Mouse (Mus musculus): Measurements from ENCODE around the gene Gtpbp8. TPM values are rescaled to one million over a fixed set of nuclear protein-coding genes. Genes with fewer than 3 reads are reported as not detected.

The Gtpbp8 gene
- polyA plus RNA-seq, 1 experiment from 2014 or later = 28.9 TPM

DNA sequence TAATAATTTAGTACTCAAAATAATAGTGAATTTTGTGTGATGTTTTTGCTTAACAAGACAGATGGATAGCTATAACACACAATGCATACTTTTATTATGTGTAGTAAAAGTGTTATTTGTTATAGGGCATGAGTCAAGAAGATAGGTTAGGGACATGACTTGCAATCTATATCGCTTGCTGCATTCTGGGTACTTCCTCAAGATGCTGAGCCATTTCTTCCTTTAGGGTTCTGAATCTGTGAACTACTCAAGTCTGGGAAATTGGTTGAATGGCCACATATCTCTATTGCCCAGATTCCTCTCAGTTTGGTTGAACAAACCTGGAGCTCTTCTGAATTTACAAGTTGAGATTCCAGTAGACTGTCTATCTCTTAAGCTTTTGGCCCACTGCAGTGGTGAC, 53.6 kb downstream of the Gtpbp8 start:
- H3K36me3 ChIP-seq (ENCODE audit: insufficient read depth, low read length) = no peaks in the 10 kb centered on the region
- H3K4me1 ChIP-seq (ENCODE audit: insufficient read depth, low read length) = peaks cover 30% of the 10 kb centered on the region
- H3K4me3 ChIP-seq (ENCODE audit: low read length) = no peak overlapping the region
- H3K9me3 ChIP-seq (ENCODE audit: low read length) = no peaks in the 10 kb centered on the region
- no peak for ATAC-seq (ENCODE audit: low FRiP score, low TSS enrichment)
- WGBS = 90% methylated on average over 1 of the region's 1 CpGs
- no peak overlapping the region for H3K27ac ChIP-seq (ENCODE audit: low read length)
- no peak overlapping the region for H3K9ac ChIP-seq (replicated peaks; ENCODE audit: low read length)
- H3K4me2 ChIP-seq (replicated peaks; ENCODE audit: low read depth, low read length) = no peak overlapping the region
- H3K27me3 ChIP-seq (ENCODE audit: insufficient read depth, low read length) = no peaks in the 10 kb centered on the region

DNA sequence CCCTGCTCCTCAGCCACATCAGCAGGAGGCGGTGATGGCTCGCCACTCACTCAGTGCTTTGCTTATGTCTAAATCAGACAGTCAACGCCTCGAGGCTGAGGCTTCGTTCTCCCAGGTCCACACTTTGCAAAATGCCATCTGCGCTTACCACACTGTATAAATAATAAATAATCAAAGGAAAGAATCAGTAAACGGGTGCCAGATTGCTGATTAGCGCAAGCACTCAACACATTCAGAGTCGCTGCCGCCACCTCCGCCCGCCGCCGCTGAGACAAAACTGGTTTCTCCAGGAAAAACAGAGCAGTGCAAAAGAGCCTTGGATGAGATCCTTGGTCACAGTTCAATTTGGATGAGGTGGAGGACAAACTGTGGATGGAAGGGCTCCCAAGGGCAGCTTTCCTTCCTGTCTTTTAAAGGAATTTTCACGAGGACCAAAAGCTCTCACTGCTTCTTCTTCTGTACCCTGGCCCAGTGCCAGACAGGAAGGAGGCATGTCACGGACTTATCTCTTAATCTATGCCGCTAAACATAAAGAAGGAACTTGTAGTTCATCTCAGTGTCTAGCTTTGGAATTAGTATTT, 54.5 kb downstream of the Gtpbp8 start:
- ATAC-seq (ENCODE audit: low FRiP score, low TSS enrichment) = no peak
- Histone ChIP-seq H3K4me1 (ENCODE audit: insufficient read depth, low read length) (peaks cover 37% of the 10 kb centered on the region), H3K9me3 (ENCODE audit: low read length) (no peaks in the 10 kb centered on the region), H3K9ac (replicated peaks; ENCODE audit: low read length) (no peak overlapping the region), H3K36me3 (ENCODE audit: insufficient read depth, low read length) (no peaks in the 10 kb centered on the region), H3K27ac (ENCODE audit: low read length) (peak overlapping the region; percentile 62), H3K27me3 (ENCODE audit: insufficient read depth, low read length) (no peaks in the 10 kb centered on the region), H3K4me2 (replicated peaks; ENCODE audit: low read depth, low read length) (no peak overlapping the region), H3K4me3 (ENCODE audit: low read length) (no peak overlapping the region)
- 64% methylated on average over 17 of the region's 17 CpGs for WGBS

DNA sequence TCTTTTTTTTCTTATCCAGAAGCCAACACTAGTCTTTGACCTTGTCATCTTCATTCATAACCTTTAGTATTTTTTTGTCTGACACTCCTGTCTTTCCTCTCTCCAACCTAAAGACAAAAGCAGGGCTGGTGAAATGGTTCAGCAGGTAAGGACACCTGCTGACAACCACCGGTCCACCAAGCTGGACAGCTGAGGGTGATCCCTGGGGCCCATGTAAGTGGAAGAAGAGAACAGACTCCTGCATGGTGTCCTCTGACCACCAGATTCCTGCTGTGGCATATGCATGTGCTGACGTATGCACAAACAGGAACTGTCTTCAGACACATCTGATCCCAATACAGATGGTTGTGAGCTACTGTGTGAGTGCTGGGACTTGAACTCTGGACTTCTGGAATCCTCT, 55.1 kb downstream of the Gtpbp8 start:
- WGBS = 79% methylated on average over 2 of the region's 2 CpGs
- H3K9me3 ChIP-seq (ENCODE audit: low read length) = no peaks in the 10 kb centered on the region
- no peaks in the 10 kb centered on the region for H3K36me3 ChIP-seq (ENCODE audit: insufficient read depth, low read length)
- peaks cover 33% of the 10 kb centered on the region for H3K4me1 ChIP-seq (ENCODE audit: insufficient read depth, low read length)
- H3K27me3 ChIP-seq (ENCODE audit: insufficient read depth, low read length) = no peaks in the 10 kb centered on the region
- no peak overlapping the region for H3K9ac ChIP-seq (replicated peaks; ENCODE audit: low read length)
- H3K4me2 ChIP-seq (replicated peaks; ENCODE audit: low read depth, low read length) = no peak overlapping the region
- no peak overlapping the region for H3K4me3 ChIP-seq (ENCODE audit: low read length)
- ATAC-seq (ENCODE audit: low FRiP score, low TSS enrichment) = no peak
- peak overlapping the region; percentile 62; the same call in 1 of the 2 replicates for H3K27ac ChIP-seq (ENCODE audit: low read length)

DNA sequence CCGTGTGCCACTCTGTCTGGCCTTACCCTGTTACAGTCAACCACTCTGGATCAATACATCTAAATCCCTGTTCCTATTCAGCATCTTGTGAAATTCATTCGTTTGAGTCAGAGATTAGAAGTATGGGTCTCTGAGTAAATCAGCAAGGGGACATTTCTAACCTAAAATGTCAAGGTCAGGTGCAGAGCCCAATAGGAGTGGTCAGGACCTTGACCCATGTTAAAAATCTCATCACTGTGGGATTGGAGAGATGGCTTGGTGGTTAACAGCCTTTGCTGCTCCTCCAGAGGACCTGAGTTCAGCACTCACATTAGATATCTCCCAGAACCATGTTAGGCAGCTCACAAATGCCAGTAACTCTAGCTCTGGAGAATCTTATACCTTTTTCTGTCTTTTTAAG, 55.7 kb downstream of the Gtpbp8 start:
- Histone ChIP-seq H3K4me2 (replicated peaks; ENCODE audit: low read depth, low read length) (no peak overlapping the region), H3K9ac (replicated peaks; ENCODE audit: low read length) (no peak overlapping the region), H3K4me1 (ENCODE audit: insufficient read depth, low read length) (peaks cover 33% of the 10 kb centered on the region), H3K27me3 (ENCODE audit: insufficient read depth, low read length) (no peaks in the 10 kb centered on the region), H3K4me3 (ENCODE audit: low read length) (no peak overlapping the region), H3K36me3 (ENCODE audit: insufficient read depth, low read length) (no peaks in the 10 kb centered on the region), H3K9me3 (ENCODE audit: low read length) (no peaks in the 10 kb centered on the region), H3K27ac (ENCODE audit: low read length) (no peak overlapping the region)
- WGBS = 82% methylated on average over 2 of the region's 2 CpGs
- ATAC-seq (ENCODE audit: low FRiP score, low TSS enrichment) = no peak

DNA sequence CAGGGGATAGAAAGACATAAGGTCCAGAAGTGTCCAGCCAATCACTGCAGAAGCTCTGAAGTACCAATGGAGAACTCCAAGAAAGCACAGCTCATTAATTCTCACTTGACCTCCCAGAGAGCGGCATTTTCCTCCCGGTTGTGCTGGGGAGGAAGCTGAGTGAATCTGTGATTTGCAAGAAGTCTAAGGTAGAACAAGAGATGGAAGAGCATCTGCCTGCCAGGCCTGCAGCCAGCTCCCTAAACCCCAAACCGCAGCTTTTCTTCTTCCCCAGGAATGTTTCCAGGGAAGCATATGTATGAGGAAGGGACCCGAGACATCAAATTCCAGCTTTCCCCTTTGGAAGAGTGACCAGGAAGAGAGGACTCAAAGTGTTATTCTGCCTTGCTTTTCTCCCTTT, 57.7 kb downstream of the Gtpbp8 start:
- Histone ChIP-seq H3K4me3 (ENCODE audit: low read length) (peak overlapping the region; percentile 15; the same call in 1 of the 2 replicates), H3K36me3 (ENCODE audit: insufficient read depth, low read length) (no peaks in the 10 kb centered on the region), H3K4me1 (ENCODE audit: insufficient read depth, low read length) (peaks cover 41% of the 10 kb centered on the region), H3K9me3 (ENCODE audit: low read length) (no peaks in the 10 kb centered on the region), H3K9ac (replicated peaks; ENCODE audit: low read length) (peak overlapping the region; percentile 50), H3K27ac (ENCODE audit: low read length) (peak overlapping the region; percentile 84), H3K27me3 (ENCODE audit: insufficient read depth, low read length) (no peaks in the 10 kb centered on the region), H3K4me2 (replicated peaks; ENCODE audit: low read depth, low read length) (peak overlapping the region; percentile 43)
- WGBS = 7% methylated on average over 4 of the region's 4 CpGs
- peak; percentile 43; the same call in 1 of the 2 replicates for ATAC-seq (ENCODE audit: low FRiP score, low TSS enrichment)

DNA sequence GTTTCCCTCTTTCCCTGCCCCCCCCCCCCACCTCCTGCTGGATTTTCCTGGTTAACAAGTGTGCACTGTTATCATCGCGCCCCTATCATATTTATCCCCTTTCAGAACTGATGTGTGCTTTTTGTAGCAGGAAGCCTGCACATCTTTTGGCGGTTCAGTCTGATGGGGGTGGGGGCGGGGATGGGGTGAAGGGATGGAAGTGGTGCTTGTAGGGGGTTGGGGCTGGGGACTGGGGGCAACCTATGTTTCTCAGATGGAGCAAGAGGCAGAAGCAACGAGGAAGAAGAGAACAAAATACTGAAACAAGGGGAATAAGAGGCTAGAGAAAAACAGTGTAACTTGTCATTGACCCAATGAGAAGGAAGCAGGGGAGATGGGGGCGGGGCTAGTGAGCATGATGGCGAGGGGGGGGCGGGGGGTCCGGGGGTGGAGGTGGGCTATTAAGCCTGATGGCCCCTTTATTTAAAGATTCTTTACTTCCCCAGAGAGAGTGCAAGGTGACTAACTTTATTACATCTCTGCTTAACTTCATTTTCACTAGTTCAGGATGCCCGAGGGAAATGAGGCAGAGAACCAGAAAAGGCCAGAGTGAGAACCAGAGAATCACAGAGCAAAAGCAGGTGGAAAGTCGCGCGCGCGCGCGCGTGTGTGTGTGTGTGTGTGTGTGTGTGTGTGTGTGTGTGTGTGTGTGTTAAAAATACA, 58.3 kb downstream of the Gtpbp8 start:
- Histone ChIP-seq H3K4me2 (replicated peaks; ENCODE audit: low read depth, low read length) (peak overlapping the region; percentile 43), H3K9ac (replicated peaks; ENCODE audit: low read length) (peak overlapping the region; percentile 17), H3K27me3 (ENCODE audit: insufficient read depth, low read length) (no peaks in the 10 kb centered on the region), H3K27ac (ENCODE audit: low read length) (peak overlapping the region; percentile 84), H3K9me3 (ENCODE audit: low read length) (no peaks in the 10 kb centered on the region), H3K36me3 (ENCODE audit: insufficient read depth, low read length) (no peaks in the 10 kb centered on the region), H3K4me3 (ENCODE audit: low read length) (peak overlapping the region; percentile 15), H3K4me1 (ENCODE audit: insufficient read depth, low read length) (peaks cover 41% of the 10 kb centered on the region)
- ATAC-seq (ENCODE audit: low FRiP score, low TSS enrichment) = peak; percentile 30; the same call in 1 of the 2 replicates
- 4% methylated on average over 18 of the region's 18 CpGs for WGBS

DNA sequence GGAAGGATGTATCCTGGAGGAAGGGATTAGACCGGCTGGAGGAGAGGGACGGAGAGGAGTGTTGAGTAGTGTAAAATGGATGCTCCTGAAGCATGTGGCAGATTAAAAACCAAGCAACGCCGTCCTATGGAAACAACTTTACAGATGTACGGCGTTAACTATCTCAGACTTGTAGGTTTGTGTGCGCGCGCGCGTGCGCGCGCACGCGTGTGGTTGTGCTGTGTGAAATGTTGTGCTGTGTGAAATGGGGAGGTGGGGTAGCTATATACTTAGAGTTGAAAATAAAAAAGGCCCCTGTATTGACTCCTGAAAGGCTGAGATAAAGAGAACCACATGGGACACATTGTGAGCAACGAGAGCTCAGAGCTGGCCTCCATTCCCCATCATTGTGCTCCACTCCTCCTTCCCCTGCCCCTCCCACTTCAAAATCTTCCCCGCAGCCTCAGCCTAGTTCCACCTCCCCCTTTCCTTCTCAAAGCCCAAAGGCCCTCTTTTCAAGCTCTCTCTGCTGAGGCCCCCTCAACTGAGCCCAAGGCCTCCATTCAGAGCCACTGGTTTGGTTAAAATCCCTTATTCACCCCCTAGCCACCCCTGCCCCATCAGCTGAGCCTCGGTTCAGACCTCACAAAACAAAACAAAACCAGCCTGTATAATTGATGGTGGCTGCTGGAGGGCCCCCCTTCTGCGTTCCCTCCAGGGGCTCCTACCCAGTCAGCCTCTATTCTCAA, 59.0 kb downstream of the Gtpbp8 start:
- WGBS = 54% methylated on average over 20 of the region's 20 CpGs
- no peaks in the 10 kb centered on the region for H3K27me3 ChIP-seq (ENCODE audit: insufficient read depth, low read length)
- peaks cover 6% of the 10 kb centered on the region for H3K9me3 ChIP-seq (ENCODE audit: low read length)
- H3K4me1 ChIP-seq (ENCODE audit: insufficient read depth, low read length) = peaks cover 41% of the 10 kb centered on the region
- ATAC-seq (ENCODE audit: low FRiP score, low TSS enrichment) = 0 out of 2 replicates have a peak, but pooled peaks have one; percentile 42
- peak overlapping the region; percentile 43 for H3K4me2 ChIP-seq (replicated peaks; ENCODE audit: low read depth, low read length)
- 0 out of 2 replicates have a peak, but pooled peaks cover 2% of the 10 kb centered on the region for H3K36me3 ChIP-seq (ENCODE audit: insufficient read depth, low read length)
- H3K9ac ChIP-seq (replicated peaks; ENCODE audit: low read length) = peak overlapping the region; percentile 17
- H3K27ac ChIP-seq (ENCODE audit: low read length) = peak overlapping the region; percentile 40; the same call in 1 of the 2 replicates
- H3K4me3 ChIP-seq (ENCODE audit: low read length) = no peak overlapping the region

Other genes with a start within 250 kb of the Gtpbp8 start
- 23.2 and 24.0 TPM in 2 replicates for gene Boc, start 187.5 kb downstream of the Gtpbp8 start, polyA plus RNA-seq (2015; fragmentation: Nextera tagmentation; extraction: Ambion mirVana)
- 8.6 and 9.5 TPM in 2 replicates for gene Nepro, start 22.1 kb downstream of the Gtpbp8 start, polyA plus RNA-seq (2015; fragmentation: Nextera tagmentation; extraction: Ambion mirVana)
- 0.66 and 0.68 TPM in 2 replicates for gene Cd200r1, start 19.4 kb upstream of the Gtpbp8 start, polyA plus RNA-seq (2015; fragmentation: Nextera tagmentation; extraction: Ambion mirVana)
- gene Cd200r4, start 65.4 kb upstream of the Gtpbp8 start, polyA plus RNA-seq (2015; fragmentation: Nextera tagmentation; extraction: Ambion mirVana) = not detected in 2 replicates
- not detected in 2 replicates for gene Cd200r2, start 120.7 kb upstream of the Gtpbp8 start, polyA plus RNA-seq (2015; fragmentation: Nextera tagmentation; extraction: Ambion mirVana)
- 0.12 and 0.47 TPM in 2 replicates for gene Cd200r3, start 197.3 kb upstream of the Gtpbp8 start, polyA plus RNA-seq (2015; fragmentation: Nextera tagmentation; extraction: Ambion mirVana)